Mouse (Mus musculus): ENCODE measurements around the gene Arhgap31.

Arhgap31 gene

GRCm38 (mm10) chr16:38648783-38649430, 64.2 kb downstream of the Arhgap31 start:
- no peak for DNase-seq

- no peak for DNase-seq
Measured at GRCm38 (mm10) chr16:38648155-38648554, 64.9 kb downstream of the Arhgap31 start.

GRCm38 (mm10) chr16:38644455-38644854, 68.6 kb downstream of the Arhgap31 start:
- no peak for DNase-seq

- DNase-seq = no peak
Measured at GRCm38 (mm10) chr16:38637085-38637484, 76.0 kb downstream of the Arhgap31 start.

- no peak for DNase-seq
Measured at GRCm38 (mm10) chr16:38636682-38637081, 76.4 kb downstream of the Arhgap31 start.

- no peak for DNase-seq
Measured at GRCm38 (mm10) chr16:38635833-38636390, 77.2 kb downstream of the Arhgap31 start.

GRCm38 (mm10) chr16:38632147-38632546, 80.9 kb downstream of the Arhgap31 start:
- DNase-seq = peak in 1 of 2 experiments; percentile 8

- no peak for DNase-seq
Measured at GRCm38 (mm10) chr16:38625811-38626369, 87.2 kb downstream of the Arhgap31 start.

- DNase-seq = no peak
Measured at GRCm38 (mm10) chr16:38625411-38625810, 87.7 kb downstream of the Arhgap31 start.

GRCm38 (mm10) chr16:38624303-38624702, 88.8 kb downstream of the Arhgap31 start:
- no peak for DNase-seq

- no peak for DNase-seq
Measured at GRCm38 (mm10) chr16:38622283-38622682, 90.8 kb downstream of the Arhgap31 start.

GRCm38 (mm10) chr16:38620696-38621450, 92.2 kb downstream of the Arhgap31 start:
- no peak for DNase-seq

- peak; percentile 50 to 69 for DNase-seq
Measured at GRCm38 (mm10) chr16:38619054-38619453, 94.0 kb downstream of the Arhgap31 start.

- DNase-seq = no peak
Measured at GRCm38 (mm10) chr16:38617977-38618376, 95.1 kb downstream of the Arhgap31 start.

GRCm38 (mm10) chr16:38613646-38614045, 99.4 kb downstream of the Arhgap31 start:
- DNase-seq = no peak

GRCm38 (mm10) chr16:38612646-38613045, 100.4 kb downstream of the Arhgap31 start:
- DNase-seq = no peak

GRCm38 (mm10) chr16:38609092-38609491, 104.0 kb downstream of the Arhgap31 start:
- DNase-seq = no peak

- DNase-seq = no peak
Measured at GRCm38 (mm10) chr16:38608687-38609086, 104.4 kb downstream of the Arhgap31 start.

GRCm38 (mm10) chr16:38606509-38606908, 106.6 kb downstream of the Arhgap31 start:
- no peak for DNase-seq

GRCm38 (mm10) chr16:38602989-38603804, 109.9 kb downstream of the Arhgap31 start:
- DNase-seq = peak; percentile 17 to 45

- DNase-seq = no peak
Measured at GRCm38 (mm10) chr16:38598986-38599680, 113.9 kb downstream of the Arhgap31 start.

- DNase-seq = no peak
Measured at GRCm38 (mm10) chr16:38596651-38597050, 116.4 kb downstream of the Arhgap31 start.

All from cerebellum, adult 18-20 months (tissue).